ENCODE assay signal across 9 mouse cellular contexts in genomic region chr11:102606751-102607171, GRCm38 (mm10). TPM values are rescaled to one million over a fixed set of nuclear protein-coding genes. Genes with fewer than 3 reads are reported as not detected.
DNase-seq lines count a peak whose midpoint lies in the region; ATAC-seq lines count a peak whose summit lies in the region.
"Had no signal": no experiment of that assay in that cellular context is flagged by ENCODE, and none has a peak within 500 bp of the region (broad histone marks: within the 10 kb centered on the region; RNA-seq: fewer than 3 reads in every experiment).

No protein-coding gene starts in this region.

- peak overlapping the region; percentile 87 for H3K4me3 ChIP-seq in embryonic facial prominence, embryonic 10.5 days
- peak overlapping the region; percentile 87 for H3K4me3 ChIP-seq in hindbrain, embryonic 11.5 days (ENCODE audit: low read depth, low read length)
- H3K4me3 ChIP-seq in midbrain, embryonic 13.5 days (replicated peaks) = peak overlapping the region; percentile 76

- H3K4me1 ChIP-seq in embryonic facial prominence, embryonic 10.5 days = peaks cover 53% of the 10 kb centered on the region
- H3K4me1 ChIP-seq in hindbrain, embryonic 11.5 days (replicated peaks; ENCODE audit: control insufficient read depth, insufficient read depth, low read length) = peaks cover 28% of the 10 kb centered on the region
- H3K4me1 ChIP-seq in midbrain, embryonic 13.5 days (replicated peaks) = peaks cover 60% of the 10 kb centered on the region

- WGBS in embryonic facial prominence, embryonic 10.5 days = under 1% methylated on average over 12 of the region's 12 CpGs
- under 1% methylated on average over 12 of the region's 12 CpGs for WGBS in hindbrain, embryonic 11.5 days
- WGBS in midbrain, embryonic 13.5 days = 1% methylated on average over 12 of the region's 12 CpGs

- H3K27me3 ChIP-seq in embryonic facial prominence, embryonic 10.5 days (replicated peaks; ENCODE audit: low read depth, poor library complexity, severe bottlenecking) = peaks cover 10% of the 10 kb centered on the region
- H3K27me3 ChIP-seq in hindbrain, embryonic 11.5 days (ENCODE audit: control insufficient read depth, insufficient read depth, low read length) = no peaks in the 10 kb centered on the region
- H3K27me3 ChIP-seq in midbrain, embryonic 13.5 days = peaks cover 4% of the 10 kb centered on the region; the same call in 1 of the 2 replicates

- peak overlapping the region; percentile 78 for H3K4me2 ChIP-seq in hindbrain, embryonic 11.5 days (replicated peaks; ENCODE audit: low read depth, low read length)
- H3K4me2 ChIP-seq in midbrain, embryonic 13.5 days (replicated peaks) = peak overlapping the region; percentile 88

- no peak for ATAC-seq in hindbrain, embryonic 11.5 days (ENCODE audit: low FRiP score)
- no peak for ATAC-seq in midbrain, embryonic 13.5 days
- ATAC-seq in megakaryocyte-erythroid progenitor cell, adult 5-6 weeks (replicated peaks; ENCODE audit: low FRiP score, low TSS enrichment, poor library complexity, severe bottlenecking) = no peak

- peak overlapping the region; percentile 96 for H3K9ac ChIP-seq in hindbrain, embryonic 11.5 days (ENCODE audit: low read depth, low read length)
- H3K9ac ChIP-seq in midbrain, embryonic 13.5 days (replicated peaks) = peak overlapping the region; percentile 93

- H3K27ac ChIP-seq in embryonic facial prominence, embryonic 10.5 days (replicated peaks) = peak overlapping the region; percentile 99
- H3K27ac ChIP-seq in hindbrain, embryonic 11.5 days (ENCODE audit: low read depth, low read length) = peak overlapping the region; percentile 67
- peak overlapping the region; percentile 39; the same call in 1 of the 2 replicates for H3K27ac ChIP-seq in midbrain, embryonic 13.5 days
- H3K27ac ChIP-seq: macrophage had no signal

- DNase-seq in embryo, embryonic 10.5 days (ENCODE audit: low spot score) = peak; percentile 57
- DNase-seq in embryo, embryonic 9.5 days (ENCODE audit: extremely low spot score) = no peak
- DNase-seq in embryonic facial prominence, embryonic 10.5 days (ENCODE audit: low spot score) = no peak
- no peak for DNase-seq in hindbrain, embryonic 11.5 days (ENCODE audit: low spot score)
- DNase-seq in urinary bladder, postnatal 10 days (ENCODE audit: low spot score) = no peak
- no peak for DNase-seq in thymus, postnatal 14 days

- no peaks in the 10 kb centered on the region for H3K9me3 ChIP-seq in embryonic facial prominence, embryonic 10.5 days
- H3K9me3 ChIP-seq in hindbrain, embryonic 11.5 days (ENCODE audit: control insufficient read depth, low read length) = no peaks in the 10 kb centered on the region
- no peaks in the 10 kb centered on the region for H3K9me3 ChIP-seq in midbrain, embryonic 13.5 days

- peaks cover 15% of the 10 kb centered on the region for H3K36me3 ChIP-seq in embryonic facial prominence, embryonic 10.5 days (replicated peaks)
- no peaks in the 10 kb centered on the region for H3K36me3 ChIP-seq in hindbrain, embryonic 11.5 days (ENCODE audit: control insufficient read depth, insufficient read depth, low read length)
- H3K36me3 ChIP-seq in midbrain, embryonic 13.5 days = no peaks in the 10 kb centered on the region

RNA-seq across cellular contexts. Expression of gene Fzd2, which starts 2.6 kb away (rescaled TPM):
- polyA plus RNA-seq in embryonic facial prominence, embryonic 10.5 days (2016; fragmentation: Nextera tagmentation; extraction: Ambion mirVana) = 45.8 and 49.0 TPM in 2 replicates
- polyA plus RNA-seq in hindbrain, embryonic 11.5 days (2014; fragmentation: Nextera tagmentation; extraction: Ambion mirVana) = 29.5 and 31.7 TPM in 2 replicates
- 10.8 and 13.2 TPM in 2 replicates for polyA plus RNA-seq in midbrain, embryonic 13.5 days (2015; fragmentation: Nextera tagmentation; extraction: Ambion mirVana)
- total RNA-seq in megakaryocyte-erythroid progenitor cell, adult 5-6 weeks (2014; fragmentation: Nextera tagmentation) = not detected in 2 replicates
- not detected in 2 replicates for total RNA-seq in megakaryocyte-erythroid progenitor cell, adult 5-6 weeks (2017)
- polyA plus RNA-seq: macrophage had no signal

RNA-seq across cellular contexts. Expression of gene Gm11627, which starts 27.5 kb away (rescaled TPM):
- 5.3 and 6.2 TPM in 2 replicates for polyA plus RNA-seq in embryonic facial prominence, embryonic 10.5 days (2016; fragmentation: Nextera tagmentation; extraction: Ambion mirVana)
- polyA plus RNA-seq in hindbrain, embryonic 11.5 days (2014; fragmentation: Nextera tagmentation; extraction: Ambion mirVana) = 5.6 and 7.3 TPM in 2 replicates
- 4.2 and 5.3 TPM in 2 replicates for polyA plus RNA-seq in midbrain, embryonic 13.5 days (2015; fragmentation: Nextera tagmentation; extraction: Ambion mirVana)
- not detected in 2 replicates for total RNA-seq in megakaryocyte-erythroid progenitor cell, adult 5-6 weeks (2014; fragmentation: Nextera tagmentation)
- not detected in 2 replicates for total RNA-seq in megakaryocyte-erythroid progenitor cell, adult 5-6 weeks (2017)
- polyA plus RNA-seq: macrophage had no signal

RNA-seq across cellular contexts. Expression of gene Gpatch8, which starts 50.6 kb away (rescaled TPM):
- 74.6 and 76.7 TPM in 2 replicates for polyA plus RNA-seq in embryonic facial prominence, embryonic 10.5 days (2016; fragmentation: Nextera tagmentation; extraction: Ambion mirVana)
- 48.8 and 68.1 TPM in 2 replicates for polyA plus RNA-seq in hindbrain, embryonic 11.5 days (2014; fragmentation: Nextera tagmentation; extraction: Ambion mirVana)
- polyA plus RNA-seq in midbrain, embryonic 13.5 days (2015; fragmentation: Nextera tagmentation; extraction: Ambion mirVana) = 84.5 and 87.6 TPM in 2 replicates
- total RNA-seq in megakaryocyte-erythroid progenitor cell, adult 5-6 weeks (2014; fragmentation: Nextera tagmentation) = 44.9 and 47.2 TPM in 2 replicates
- 34.3 and 38.2 TPM in 2 replicates for total RNA-seq in megakaryocyte-erythroid progenitor cell, adult 5-6 weeks (2017)

RNA-seq across cellular contexts. Expression of gene Meioc, which starts 56.8 kb away (rescaled TPM):
- 0.39 and 0.40 TPM in 2 replicates for polyA plus RNA-seq in embryonic facial prominence, embryonic 10.5 days (2016; fragmentation: Nextera tagmentation; extraction: Ambion mirVana)
- polyA plus RNA-seq in hindbrain, embryonic 11.5 days (2014; fragmentation: Nextera tagmentation; extraction: Ambion mirVana) = 0.88 and 0.91 TPM in 2 replicates
- 0.04 and 0.05 TPM in 2 replicates for polyA plus RNA-seq in midbrain, embryonic 13.5 days (2015; fragmentation: Nextera tagmentation; extraction: Ambion mirVana)
- total RNA-seq in megakaryocyte-erythroid progenitor cell, adult 5-6 weeks (2014; fragmentation: Nextera tagmentation) = not detected in 2 replicates
- not detected in 2 replicates for total RNA-seq in megakaryocyte-erythroid progenitor cell, adult 5-6 weeks (2017)
- polyA plus RNA-seq: macrophage had no signal

Comparison
In these comparisons a context has a peak if more than half of its experiments do, and no peak if none do; other contexts are left out.
1. H3K27ac ChIP-seq: peak in every context shown above with its lines; median percentile 99 in embryonic facial prominence, embryonic 10.5 days; 67 in hindbrain, embryonic 11.5 days; 39 in midbrain, embryonic 13.5 days.